Mouse (Mus musculus) cerebellum, adult 2 months (tissue): ENCODE data around the gene Pla2g6. TPM values are rescaled to one million over a fixed set of nuclear protein-coding genes. Genes with fewer than 3 reads are reported as not detected.

Experiments
- DNase-seq, 2 experiments: peaks; one replicate each; pipeline ENCODE4 v3.0.0; 2021
- H3K27ac ChIP-seq: fragments of 200-500 bp; 2 replicates; pipeline ENCODE4 v1.5.1; 2012; ENCODE audit warnings: low read length, control low read depth, inconsistent platforms; ENCODE audit not compliant: insufficient read depth
- H3K27me3 ChIP-seq: fragments of 200-500 bp; 2 replicates; pipeline ENCODE4 v1.6.1; 2012; ENCODE audit warnings: inconsistent platforms, mild to moderate bottlenecking, low read length, moderate library complexity; ENCODE audit not compliant: control insufficient read depth, insufficient read depth
- H3K4me1 ChIP-seq: fragments of 200-500 bp; 2 replicates; pipeline ENCODE4 v1.6.1; 2011; ENCODE audit warnings: low read length; ENCODE audit not compliant: control insufficient read depth, insufficient read depth
- H3K4me3 ChIP-seq: fragments of 200-500 bp; replicated peaks from 2 replicates; pipeline ENCODE3; 2011; ENCODE audit warnings: mild to moderate bottlenecking, low read depth, low read length, control low read depth; ENCODE audit not compliant: insufficient read depth
- CTCF ChIP-seq: fragments of 200-500 bp; IDR thresholded peaks from 2 replicates; pipeline ENCODE4 v1.5.1; 2011; ENCODE audit warnings: low read depth, mild to moderate bottlenecking, control low read depth, low read length, moderate library complexity, borderline replicate concordance; ENCODE audit not compliant: insufficient read depth
- POLR2A ChIP-seq: fragments of 200-500 bp; IDR thresholded peaks from 2 replicates; pipeline ENCODE4 v1.6.1; 2011; ENCODE audit warnings: low read length, control low read depth, borderline replicate concordance; ENCODE audit not compliant: insufficient read depth
- WGBS: fragments of 180-500 bp; shearing (Covaris S2); methylation state at CpG from one replicate; pipeline ENCODE4 v1.1.7; 2018; 5-methylcytosine and 5-hydroxymethylcytosine counted together
- polyA plus RNA-seq: library from polyadenylated mRNA; depleted of rRNA; stranded (reverse); fragments of >200 nt; gene quantifications from 2 replicates; pipeline ENCODE4 v1.2.3, GENCODE M21; 2012; rRNA removed

Gene Pla2g6
- polyA plus RNA-seq, 1 experiment = 26.1 TPM

- H3K27me3 ChIP-seq = no peaks in the 10 kb centered on the region
- no peak overlapping the region for H3K4me3 ChIP-seq
- no peaks in the 10 kb centered on the region for H3K4me1 ChIP-seq
- H3K27ac ChIP-seq = no peak overlapping the region
- DNase-seq = no peak
- TF ChIP-seq POLR2A (no peak), CTCF (no peak)
- WGBS = 79% methylated on average over 6 of the region's 6 CpGs
Observed at GRCm38 (mm10) chr15:79238036-79238435, 90.2 kb downstream of the Pla2g6 start.

Other genes with a start within 250 kb of the Pla2g6 start
- gene Micall1, start 219.5 kb downstream of the Pla2g6 start, polyA plus RNA-seq = 35.9 and 37.0 TPM in 2 replicates
- 107 and 110 TPM in 2 replicates for gene Polr2f, start 187.4 kb downstream of the Pla2g6 start, polyA plus RNA-seq
- gene 1700088E04Rik, start 187.1 kb downstream of the Pla2g6 start, polyA plus RNA-seq = 6.7 and 10.8 TPM in 2 replicates
- 68.1 and 80.8 TPM in 2 replicates for gene Sox10, start 163.2 kb downstream of the Pla2g6 start, polyA plus RNA-seq
- 93.1 and 95.8 TPM in 2 replicates for gene Pick1, start 99.2 kb downstream of the Pla2g6 start, polyA plus RNA-seq
- 0.33 and 0.67 TPM in 2 replicates for gene Gm49486, start 99.0 kb downstream of the Pla2g6 start, polyA plus RNA-seq
- 0.47 and 1.7 TPM in 2 replicates for gene Slc16a8, start 73.6 kb downstream of the Pla2g6 start, polyA plus RNA-seq
- gene Baiap2l2, start 42.9 kb downstream of the Pla2g6 start, polyA plus RNA-seq = 0.21 and 0.52 TPM in 2 replicates
- 0.78 and 0.80 TPM in 2 replicates for gene Maff, start 18.2 kb upstream of the Pla2g6 start, polyA plus RNA-seq
- gene Tmem184b, start 75.2 kb upstream of the Pla2g6 start, polyA plus RNA-seq = 88.5 and 95.4 TPM in 2 replicates
- 110 and 122 TPM in 2 replicates for gene Csnk1e, start 127.2 kb upstream of the Pla2g6 start, polyA plus RNA-seq
- gene Kcnj4, start 176.9 kb upstream of the Pla2g6 start, polyA plus RNA-seq = 0.82 and 1.5 TPM in 2 replicates
- gene Kdelr3, start 188.0 kb upstream of the Pla2g6 start, polyA plus RNA-seq = 1.7 and 2.5 TPM in 2 replicates
- gene Ddx17, start 218.4 kb upstream of the Pla2g6 start, polyA plus RNA-seq = 414 and 429 TPM in 2 replicates